Comparison of ENCODE assay signal across 14 mouse cellular contexts in the genomic region with DNA sequence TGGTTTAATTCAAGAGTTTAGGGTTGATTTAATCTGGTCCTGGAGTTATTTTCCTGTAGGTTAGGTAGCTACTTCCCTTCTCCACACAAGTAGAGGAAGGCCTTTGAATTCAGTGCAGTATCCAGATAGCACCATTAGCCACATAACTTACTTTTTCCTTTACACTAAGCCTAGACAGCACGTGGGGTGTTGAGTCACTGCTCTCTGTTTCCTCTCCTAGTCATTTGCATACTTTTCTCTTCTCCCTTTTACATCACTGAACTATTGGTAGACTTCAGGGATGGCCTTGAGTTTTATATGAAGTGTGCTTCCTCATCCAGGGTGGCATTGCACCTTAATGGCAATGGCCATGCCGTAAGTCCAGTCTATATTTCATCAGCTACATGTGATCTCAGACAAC.
"Had no signal": no experiment of that assay in that cellular context is flagged by ENCODE, and none has a peak within 500 bp of the region (broad histone marks: within the 10 kb centered on the region; RNA-seq: fewer than 3 reads in every experiment).

No protein-coding gene starts in this region.

- H3K27me3 ChIP-seq: limb, embryonic 15.5 days; liver, embryonic 12.5 days; neural tube, embryonic 12.5 days had no signal

- H3K9ac ChIP-seq: limb, embryonic 15.5 days; liver, embryonic 12.5 days; lung, embryonic 14.5 days; neural tube, embryonic 12.5 days had no signal

- H3K4me1 ChIP-seq: liver, embryonic 12.5 days; neural tube, embryonic 12.5 days had no signal

- DNase-seq: kidney, adult 8-10 months; kidney, postnatal 36 days; layer of hippocampus, adult 9-11 months; layer of hippocampus, postnatal 36 days; lung, embryonic 14.5 days; lung, postnatal 10 days; lung, postnatal 4 days; midbrain, embryonic 14.5 days; thymus, adult 18-20 months; thymus, postnatal 14 days had no signal

- H3K4me2 ChIP-seq: limb, embryonic 15.5 days; liver, embryonic 12.5 days; lung, embryonic 14.5 days; neural tube, embryonic 12.5 days had no signal

- ATAC-seq: liver, embryonic 12.5 days had no signal

- H3K36me3 ChIP-seq: limb, embryonic 15.5 days; liver, embryonic 12.5 days; neural tube, embryonic 12.5 days had no signal

- H3K27ac ChIP-seq: kidney, postnatal 0 days; limb, embryonic 15.5 days; liver, embryonic 12.5 days; neural tube, embryonic 12.5 days had no signal

- H3K9me3 ChIP-seq: limb, embryonic 15.5 days; liver, embryonic 12.5 days; neural tube, embryonic 12.5 days had no signal

- H3K4me3 ChIP-seq: limb, embryonic 15.5 days; liver, embryonic 12.5 days; neural tube, embryonic 12.5 days had no signal
